Mouse (Mus musculus): Measurements from ENCODE around the gene Zfp598. TPM values are rescaled to one million over a fixed set of nuclear protein-coding genes. Genes with fewer than 3 reads are reported as not detected.

The Zfp598 gene
- polyA plus RNA-seq, 1 experiment, result 42.1 TPM

DNA sequence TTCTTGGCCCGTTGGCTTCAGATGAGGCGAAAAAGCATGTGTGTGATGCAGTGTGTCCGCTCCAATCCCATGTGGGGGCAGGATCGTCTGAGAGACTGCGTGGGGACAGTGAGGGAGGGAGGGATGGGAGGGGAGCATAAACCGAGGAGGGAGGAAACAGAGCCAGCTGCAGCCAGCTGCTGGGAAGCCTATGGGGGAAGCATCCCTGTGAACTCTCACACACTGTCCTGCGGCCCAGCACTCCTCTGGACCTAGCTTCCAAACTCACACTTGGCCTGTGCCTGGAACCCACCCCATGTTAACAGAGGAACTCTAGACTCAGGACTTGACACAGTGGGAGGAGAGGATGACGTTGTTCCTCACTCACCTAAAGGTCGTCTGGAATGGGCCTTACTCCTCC is 30.6 kb upstream of the Zfp598 start:
- Histone ChIP-seq H3K27ac (ENCODE audit: insufficient read depth, low read length) (no peak overlapping the region), H3K4me3 (ENCODE audit: low read depth, low read length) (no peak overlapping the region), H3K9ac (ENCODE audit: low read depth, poor library complexity, severe bottlenecking) (no peak overlapping the region), H3K9me3 (replicated peaks; ENCODE audit: control insufficient read depth, insufficient read depth, low read length, poor library complexity, severe bottlenecking) (no peaks in the 10 kb centered on the region), H3K27me3 (ENCODE audit: control insufficient read depth, insufficient read depth, low read length, poor library complexity, severe bottlenecking) (no peaks in the 10 kb centered on the region), H3K36me3 (ENCODE audit: control insufficient read depth, insufficient read depth, low read length, poor library complexity, severe bottlenecking) (no peaks in the 10 kb centered on the region), H3K4me1 (ENCODE audit: control insufficient read depth, insufficient read depth, low read length) (no peaks in the 10 kb centered on the region)
- no peak for TF ChIP-seq CTCF (IDR thresholded peaks at IDR 0.05; ENCODE audit: low read depth, low read length)

DNA sequence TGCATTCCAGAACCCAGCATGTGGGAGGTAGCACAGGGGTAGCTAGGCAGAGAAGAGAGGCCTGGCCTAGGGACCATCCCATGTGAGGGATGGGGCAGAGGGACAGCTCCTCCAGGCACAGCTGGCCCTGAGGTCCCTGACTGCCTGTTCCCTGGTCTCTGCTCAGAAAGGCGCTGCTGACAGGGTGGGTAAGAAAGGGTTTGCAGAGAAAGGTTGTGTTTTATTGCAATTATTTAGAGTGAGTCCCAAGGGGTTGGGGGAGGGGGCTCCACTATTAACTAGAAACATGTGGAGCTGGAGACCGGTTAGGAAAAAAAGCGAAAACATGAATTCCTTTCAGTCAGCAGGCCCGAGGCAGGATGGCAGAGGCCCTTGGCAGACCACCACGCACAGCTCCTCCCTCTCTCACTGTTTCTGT is 29.9 kb upstream of the Zfp598 start:
- Histone ChIP-seq H3K9ac (ENCODE audit: low read depth, poor library complexity, severe bottlenecking) (no peak overlapping the region), H3K4me1 (ENCODE audit: control insufficient read depth, insufficient read depth, low read length) (peaks cover 2% of the 10 kb centered on the region), H3K36me3 (ENCODE audit: control insufficient read depth, insufficient read depth, low read length, poor library complexity, severe bottlenecking) (no peaks in the 10 kb centered on the region), H3K27me3 (ENCODE audit: control insufficient read depth, insufficient read depth, low read length, poor library complexity, severe bottlenecking) (no peaks in the 10 kb centered on the region), H3K27ac (ENCODE audit: insufficient read depth, low read length) (no peak overlapping the region), H3K4me3 (ENCODE audit: low read depth, low read length) (no peak overlapping the region), H3K9me3 (replicated peaks; ENCODE audit: control insufficient read depth, insufficient read depth, low read length, poor library complexity, severe bottlenecking) (no peaks in the 10 kb centered on the region)
- TF ChIP-seq CTCF (IDR thresholded peaks at IDR 0.05; ENCODE audit: low read depth, low read length) (no peak), POLR2A (IDR thresholded peaks at IDR 0.05; ENCODE audit: insufficient read depth, low read length) (no peak), EP300 (IDR thresholded peaks at IDR 0.05; ENCODE audit: insufficient read depth, low read depth, low read length) (no peak)

DNA sequence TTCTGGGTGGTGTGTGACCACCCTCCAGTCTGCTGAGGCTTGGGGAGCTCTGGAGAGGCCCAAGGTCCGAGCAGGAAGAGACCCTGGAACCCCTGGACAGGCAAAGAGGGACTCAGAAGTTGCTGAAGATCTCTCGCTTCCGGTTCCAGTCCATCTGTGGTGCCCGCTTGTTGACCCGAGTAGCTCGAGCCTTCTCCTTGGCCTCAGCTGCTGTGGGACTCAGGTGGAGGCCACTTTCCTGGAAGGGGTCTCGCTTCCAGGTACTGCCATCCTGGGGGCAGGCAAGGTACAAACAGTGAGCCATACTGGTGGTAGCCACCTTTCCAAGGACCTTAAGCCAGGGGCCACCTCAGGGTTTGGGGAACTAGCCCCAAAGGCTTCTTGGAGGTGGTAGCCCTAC is 29.4 kb upstream of the Zfp598 start:
- no peak overlapping the region for H3K27ac ChIP-seq (ENCODE audit: insufficient read depth, low read length)
- H3K9ac ChIP-seq (ENCODE audit: low read depth, poor library complexity, severe bottlenecking), result no peak overlapping the region
- no peak for TF ChIP-seq POLR2A (IDR thresholded peaks at IDR 0.05; ENCODE audit: insufficient read depth, low read length)
- no peak for TF ChIP-seq EP300 (IDR thresholded peaks at IDR 0.05; ENCODE audit: insufficient read depth, low read depth, low read length)
- no peak for TF ChIP-seq CTCF (IDR thresholded peaks at IDR 0.05; ENCODE audit: low read depth, low read length)
- H3K4me3 ChIP-seq (ENCODE audit: low read depth, low read length), result no peak overlapping the region
- peaks cover 3% of the 10 kb centered on the region for H3K4me1 ChIP-seq (ENCODE audit: control insufficient read depth, insufficient read depth, low read length)
- no peaks in the 10 kb centered on the region for H3K27me3 ChIP-seq (ENCODE audit: control insufficient read depth, insufficient read depth, low read length, poor library complexity, severe bottlenecking)
- no peaks in the 10 kb centered on the region for H3K9me3 ChIP-seq (replicated peaks; ENCODE audit: control insufficient read depth, insufficient read depth, low read length, poor library complexity, severe bottlenecking)
- H3K36me3 ChIP-seq (ENCODE audit: control insufficient read depth, insufficient read depth, low read length, poor library complexity, severe bottlenecking), result no peaks in the 10 kb centered on the region

DNA sequence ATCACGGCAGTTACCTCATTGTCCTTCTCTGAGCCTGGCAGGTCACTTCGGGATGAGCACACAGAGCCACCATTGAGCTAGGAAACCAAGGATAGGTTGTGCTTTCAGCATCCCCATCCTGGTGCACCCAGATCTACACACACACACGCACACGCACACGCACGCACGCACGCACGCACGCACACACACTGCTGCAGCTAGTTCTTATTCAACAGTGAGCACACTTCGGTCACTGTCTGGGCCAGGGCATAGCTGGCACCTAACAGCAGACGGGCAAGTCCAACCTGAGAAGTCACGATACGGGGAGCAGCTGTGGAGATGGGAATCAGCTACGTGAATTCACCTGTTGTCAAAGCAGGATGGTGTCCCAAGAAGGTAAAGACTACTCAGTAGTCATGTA is 28.9 kb upstream of the Zfp598 start:
- Histone ChIP-seq H3K27me3 (ENCODE audit: control insufficient read depth, insufficient read depth, low read length, poor library complexity, severe bottlenecking) (no peaks in the 10 kb centered on the region), H3K4me3 (ENCODE audit: low read depth, low read length) (no peak overlapping the region), H3K4me1 (ENCODE audit: control insufficient read depth, insufficient read depth, low read length) (peaks cover 7% of the 10 kb centered on the region), H3K9me3 (replicated peaks; ENCODE audit: control insufficient read depth, insufficient read depth, low read length, poor library complexity, severe bottlenecking) (no peaks in the 10 kb centered on the region), H3K36me3 (ENCODE audit: control insufficient read depth, insufficient read depth, low read length, poor library complexity, severe bottlenecking) (no peaks in the 10 kb centered on the region), H3K9ac (ENCODE audit: low read depth, poor library complexity, severe bottlenecking) (no peak overlapping the region), H3K27ac (ENCODE audit: insufficient read depth, low read length) (no peak overlapping the region)
- TF ChIP-seq CTCF (IDR thresholded peaks at IDR 0.05; ENCODE audit: low read depth, low read length), result no peak
- no peak for TF ChIP-seq POLR2A (IDR thresholded peaks at IDR 0.05; ENCODE audit: insufficient read depth, low read length)
- no peak for TF ChIP-seq EP300 (IDR thresholded peaks at IDR 0.05; ENCODE audit: insufficient read depth, low read depth, low read length)

DNA sequence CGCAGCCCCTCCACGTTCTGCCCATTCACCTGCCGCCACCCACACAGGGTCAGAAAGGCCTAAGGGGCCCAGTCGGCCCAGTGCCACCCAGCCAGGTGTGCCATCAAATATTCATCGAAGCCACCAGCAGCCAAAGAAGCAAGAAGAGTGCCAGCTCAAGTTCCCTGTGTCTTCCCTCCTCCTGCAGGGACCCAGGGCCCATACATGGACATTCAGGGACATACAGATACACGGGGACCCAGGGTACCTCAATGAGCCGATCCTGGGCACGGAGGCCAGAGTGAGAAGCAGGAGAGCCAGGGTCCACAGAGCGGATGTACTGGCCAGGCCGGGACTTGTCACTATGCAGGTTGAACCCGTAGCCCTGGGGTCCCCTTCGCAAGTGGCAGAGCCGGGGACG is 27.5 kb upstream of the Zfp598 start:
- Histone ChIP-seq H3K27ac (ENCODE audit: insufficient read depth, low read length) (no peak overlapping the region), H3K4me1 (ENCODE audit: control insufficient read depth, insufficient read depth, low read length) (peaks cover 10% of the 10 kb centered on the region), H3K36me3 (ENCODE audit: control insufficient read depth, insufficient read depth, low read length, poor library complexity, severe bottlenecking) (no peaks in the 10 kb centered on the region), H3K9ac (ENCODE audit: low read depth, poor library complexity, severe bottlenecking) (no peak overlapping the region), H3K4me3 (ENCODE audit: low read depth, low read length) (no peak overlapping the region), H3K9me3 (replicated peaks; ENCODE audit: control insufficient read depth, insufficient read depth, low read length, poor library complexity, severe bottlenecking) (no peaks in the 10 kb centered on the region), H3K27me3 (ENCODE audit: control insufficient read depth, insufficient read depth, low read length, poor library complexity, severe bottlenecking) (no peaks in the 10 kb centered on the region)
- TF ChIP-seq CTCF (IDR thresholded peaks at IDR 0.05; ENCODE audit: low read depth, low read length), result no peak
- no peak for TF ChIP-seq POLR2A (IDR thresholded peaks at IDR 0.05; ENCODE audit: insufficient read depth, low read length)
- TF ChIP-seq EP300 (IDR thresholded peaks at IDR 0.05; ENCODE audit: insufficient read depth, low read depth, low read length), result no peak

DNA sequence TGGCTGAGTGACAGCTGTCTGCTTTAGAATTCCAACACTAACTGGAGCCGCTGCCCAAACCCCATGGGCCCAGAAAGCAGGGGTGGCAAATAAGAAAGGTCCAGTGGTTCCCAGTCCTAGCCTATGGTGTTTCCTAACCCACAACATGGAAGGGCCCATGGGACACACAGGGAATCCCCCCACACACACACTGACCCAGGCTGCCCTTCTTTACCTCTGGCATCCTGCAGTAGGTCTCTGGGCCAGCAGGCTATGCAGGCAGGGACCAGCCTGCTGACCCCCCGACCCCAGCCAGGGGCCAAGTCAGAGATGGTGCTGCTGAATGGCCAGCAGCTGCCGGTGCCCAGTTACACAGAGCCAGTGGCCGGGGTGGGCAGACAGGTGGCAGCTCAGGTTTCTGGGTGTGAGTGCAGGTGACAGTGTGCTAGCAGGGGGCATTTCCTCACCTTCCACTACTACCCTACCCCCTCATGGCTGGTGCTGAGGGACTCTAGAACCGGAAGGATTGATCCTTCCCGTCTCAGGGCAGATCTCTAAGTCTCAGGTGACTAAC is 26.6 kb upstream of the Zfp598 start:
- no peak for TF ChIP-seq POLR2A (IDR thresholded peaks at IDR 0.05; ENCODE audit: insufficient read depth, low read length)
- no peak for TF ChIP-seq CTCF (IDR thresholded peaks at IDR 0.05; ENCODE audit: low read depth, low read length)
- no peak for TF ChIP-seq EP300 (IDR thresholded peaks at IDR 0.05; ENCODE audit: insufficient read depth, low read depth, low read length)
- Histone ChIP-seq H3K4me3 (ENCODE audit: low read depth, low read length) (no peak overlapping the region), H3K4me1 (ENCODE audit: control insufficient read depth, insufficient read depth, low read length) (peaks cover 10% of the 10 kb centered on the region), H3K27ac (ENCODE audit: insufficient read depth, low read length) (no peak overlapping the region), H3K36me3 (ENCODE audit: control insufficient read depth, insufficient read depth, low read length, poor library complexity, severe bottlenecking) (no peaks in the 10 kb centered on the region), H3K9ac (ENCODE audit: low read depth, poor library complexity, severe bottlenecking) (no peak overlapping the region), H3K9me3 (replicated peaks; ENCODE audit: control insufficient read depth, insufficient read depth, low read length, poor library complexity, severe bottlenecking) (no peaks in the 10 kb centered on the region), H3K27me3 (ENCODE audit: control insufficient read depth, insufficient read depth, low read length, poor library complexity, severe bottlenecking) (no peaks in the 10 kb centered on the region)

Measured in ES-Bruce4 (cell line).